Mouse (Mus musculus): ENCODE measurements at regions not wholly inside any gene's neighbourhood (a gene's known extent, or its start where the extent isn't known, plus 50 kb on each side); places are given as distances from the start of the nearest gene placed in this dataset.

DNA sequence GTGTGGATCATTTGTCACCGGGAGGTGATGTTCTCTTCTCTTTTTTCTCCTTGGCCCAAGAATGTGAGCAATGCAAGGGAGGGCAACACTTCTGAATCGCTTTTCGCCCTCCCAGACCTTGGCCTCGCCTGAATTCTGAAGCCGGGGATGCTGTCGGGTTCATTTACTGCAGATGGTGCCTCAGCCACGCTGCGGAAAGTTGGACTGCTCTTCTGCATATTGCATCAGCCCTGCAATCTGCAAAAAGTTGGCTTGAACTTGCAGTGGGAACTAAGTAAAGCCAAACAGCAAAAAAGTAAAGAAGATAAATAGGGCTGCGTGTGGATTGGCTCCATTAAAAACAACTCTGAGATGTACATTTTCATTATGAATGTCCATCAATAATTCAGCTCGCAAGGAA, 55.9 kb upstream of the Dok5 start:
- Histone ChIP-seq H3K36me3 (no peaks in the 10 kb centered on the region), H3K9ac (no peak overlapping the region), H3K27me3 (no peaks in the 10 kb centered on the region), H3K27ac (no peak overlapping the region), H3K4me2 (no peak overlapping the region), H3K4me1 (no peaks in the 10 kb centered on the region), H3K4me3 (no peak overlapping the region), H3K9me3 (no peaks in the 10 kb centered on the region)
- ATAC-seq (ENCODE audit: insufficient number of reproducible peaks, low FRiP score, low TSS enrichment, low read depth): no peak
- WGBS: 91% methylated on average over 10 of the region's 10 CpGs

DNA sequence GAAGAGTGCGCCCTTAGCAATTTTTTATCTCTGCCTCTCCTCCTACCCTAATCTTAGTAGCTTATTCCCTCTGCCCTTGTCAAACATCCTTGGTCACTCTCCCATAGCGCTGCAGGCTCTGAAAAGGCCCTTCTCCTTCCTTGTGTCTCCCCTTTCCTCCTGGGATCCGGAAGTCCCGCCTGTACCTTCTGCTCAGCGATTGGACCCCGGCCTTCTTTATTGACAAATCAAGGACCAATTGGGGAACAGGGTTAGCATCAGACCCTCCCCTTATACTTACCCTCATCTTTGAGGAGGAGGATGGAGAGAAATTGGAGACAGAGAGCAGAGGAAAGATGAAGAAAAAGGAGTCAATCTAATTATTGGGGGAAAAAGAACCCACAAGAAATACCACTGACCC, 57.9 kb upstream of the Dok5 start:
- WGBS: 91% methylated on average over 6 of the region's 6 CpGs
- no peak overlapping the region for H3K4me3 ChIP-seq
- no peak overlapping the region for H3K9ac ChIP-seq
- H3K27me3 ChIP-seq: no peaks in the 10 kb centered on the region
- no peaks in the 10 kb centered on the region for H3K4me1 ChIP-seq
- no peak for ATAC-seq (ENCODE audit: insufficient number of reproducible peaks, low FRiP score, low TSS enrichment, low read depth)
- H3K9me3 ChIP-seq: no peaks in the 10 kb centered on the region
- no peaks in the 10 kb centered on the region for H3K36me3 ChIP-seq
- no peak overlapping the region for H3K4me2 ChIP-seq
- H3K27ac ChIP-seq: no peak overlapping the region

GRCm38 (mm10) chr2:170672789-170673188, 58.8 kb upstream of the Dok5 start:
- H3K4me1 ChIP-seq: no peaks in the 10 kb centered on the region
- H3K9me3 ChIP-seq: no peaks in the 10 kb centered on the region
- 74% methylated on average over 1 of the region's 1 CpGs for WGBS
- no peak overlapping the region for H3K9ac ChIP-seq
- no peaks in the 10 kb centered on the region for H3K27me3 ChIP-seq
- H3K27ac ChIP-seq: no peak overlapping the region
- H3K4me2 ChIP-seq: no peak overlapping the region
- ATAC-seq (ENCODE audit: insufficient number of reproducible peaks, low FRiP score, low TSS enrichment, low read depth): no peak
- no peaks in the 10 kb centered on the region for H3K36me3 ChIP-seq
- no peak overlapping the region for H3K4me3 ChIP-seq

DNA sequence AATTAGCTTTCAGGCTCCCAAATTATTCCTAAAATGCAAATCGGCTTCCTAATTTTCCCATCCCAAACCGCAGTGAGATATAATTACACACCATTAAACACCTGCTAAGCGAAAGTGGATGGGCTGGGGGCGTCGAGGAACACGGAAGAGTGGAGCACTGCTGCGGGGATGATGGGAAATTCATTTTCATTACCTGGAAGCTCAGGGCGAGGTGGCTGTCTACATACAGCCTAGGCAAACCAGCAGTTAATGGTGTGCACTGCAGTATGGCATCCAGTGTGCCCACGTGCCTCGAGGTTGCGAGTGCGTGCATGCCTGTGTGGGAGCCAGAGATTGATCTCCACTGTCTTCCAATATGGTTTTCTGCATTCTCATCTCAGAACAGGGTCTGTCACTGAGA, 62.6 kb upstream of the Dok5 start:
- no peaks in the 10 kb centered on the region for H3K4me1 ChIP-seq
- no peak overlapping the region for H3K4me3 ChIP-seq
- H3K9me3 ChIP-seq: no peaks in the 10 kb centered on the region
- no peak for ATAC-seq (ENCODE audit: insufficient number of reproducible peaks, low FRiP score, low TSS enrichment, low read depth)
- H3K4me2 ChIP-seq: no peak overlapping the region
- H3K27ac ChIP-seq: no peak overlapping the region
- 86% methylated on average over 12 of the region's 12 CpGs for WGBS
- H3K9ac ChIP-seq: no peak overlapping the region
- no peaks in the 10 kb centered on the region for H3K27me3 ChIP-seq
- H3K36me3 ChIP-seq: no peaks in the 10 kb centered on the region

- WGBS: 85% methylated on average over 6 of the region's 6 CpGs
- no peak overlapping the region for H3K4me3 ChIP-seq
- no peak overlapping the region for H3K27ac ChIP-seq
- H3K9me3 ChIP-seq: no peaks in the 10 kb centered on the region
- H3K36me3 ChIP-seq: no peaks in the 10 kb centered on the region
- H3K4me1 ChIP-seq: no peaks in the 10 kb centered on the region
- ATAC-seq (ENCODE audit: insufficient number of reproducible peaks, low FRiP score, low TSS enrichment, low read depth): no peak
- no peak overlapping the region for H3K9ac ChIP-seq
- no peaks in the 10 kb centered on the region for H3K27me3 ChIP-seq
- no peak overlapping the region for H3K4me2 ChIP-seq
These were observed 63.1 kb upstream of the Dok5 start for GRCm38 (mm10) chr2:170668497-170668896.

DNA sequence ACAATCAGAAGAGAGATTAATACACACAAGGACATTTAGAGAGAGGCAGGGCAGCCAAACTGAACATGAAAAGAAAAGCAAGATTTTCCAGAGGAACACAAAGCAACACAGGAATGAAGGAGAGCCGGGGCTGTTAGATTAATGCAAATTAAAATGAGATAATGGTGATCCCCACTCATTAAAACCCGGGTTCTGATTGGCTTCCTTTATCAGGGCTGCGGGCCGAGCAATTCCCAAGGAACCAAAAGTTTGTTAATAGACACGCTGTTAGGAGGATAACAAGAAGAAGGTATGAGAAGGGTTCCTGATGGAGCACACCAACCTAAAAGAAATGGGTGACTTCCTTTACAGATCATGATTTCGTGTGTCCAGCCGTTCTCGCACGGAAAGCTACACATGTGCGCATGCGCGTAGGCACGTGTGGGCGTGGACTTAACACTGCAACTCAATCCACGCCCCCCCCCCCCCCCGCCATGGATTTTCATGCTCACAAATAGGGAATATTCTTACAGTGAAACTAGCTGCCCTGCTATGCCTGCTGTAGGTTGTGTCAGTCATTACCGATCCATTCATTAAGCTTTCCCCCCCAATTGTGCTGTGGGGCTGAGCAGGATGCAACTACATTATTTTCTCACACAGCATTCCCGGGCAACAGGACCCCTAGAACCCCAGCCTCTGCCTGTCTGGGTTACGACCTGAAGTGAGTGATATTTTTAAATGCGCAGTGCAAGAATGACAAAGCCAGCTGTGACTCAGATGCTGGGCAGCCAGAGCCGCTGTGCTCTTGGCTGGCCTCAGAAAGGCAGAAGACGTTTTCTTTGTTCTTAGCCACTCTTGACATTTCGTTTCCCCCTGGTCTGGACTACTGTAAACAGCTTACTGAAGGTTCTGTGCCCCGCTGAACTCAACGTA, 60.5 kb upstream of the 4930470P17Rik start:
- peaks cover 8% of the 10 kb centered on the region for H3K4me1 ChIP-seq
- H3K9ac ChIP-seq: no peak overlapping the region
- H3K9me3 ChIP-seq: no peaks in the 10 kb centered on the region
- no peak overlapping the region for H3K4me3 ChIP-seq
- WGBS: 79% methylated on average over 25 of the region's 25 CpGs
- no peaks in the 10 kb centered on the region for H3K27me3 ChIP-seq
- ATAC-seq (ENCODE audit: insufficient number of reproducible peaks, low FRiP score, low TSS enrichment, low read depth): no peak
- H3K4me2 ChIP-seq: no peak overlapping the region
- H3K36me3 ChIP-seq: no peaks in the 10 kb centered on the region
- no peak overlapping the region for H3K27ac ChIP-seq

DNA sequence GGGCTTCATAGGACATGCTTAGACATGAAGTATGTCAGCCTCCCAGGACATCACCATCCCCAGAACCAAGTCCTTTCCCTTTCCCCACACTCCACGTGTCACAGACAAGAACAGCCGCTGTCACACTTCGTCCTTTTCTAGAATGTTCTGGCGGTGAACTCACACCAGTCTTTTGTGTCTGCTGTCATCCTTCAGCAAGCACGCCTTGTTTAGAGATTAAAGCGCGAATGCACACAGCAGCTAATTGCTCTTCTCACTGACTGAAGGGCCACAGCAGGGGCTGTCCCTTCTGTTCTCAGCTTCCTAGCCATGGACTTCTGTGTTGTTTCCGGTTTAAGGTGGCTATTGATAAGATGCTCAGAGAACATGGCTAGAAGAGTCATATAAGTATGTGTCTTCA, 57.5 kb upstream of the 4930470P17Rik start:
- 74% methylated on average over 8 of the region's 8 CpGs for WGBS
- Histone ChIP-seq H3K9me3 (no peaks in the 10 kb centered on the region), H3K4me2 (no peak overlapping the region), H3K36me3 (no peaks in the 10 kb centered on the region), H3K27ac (no peak overlapping the region; the same call in 1 of the 2 replicates), H3K27me3 (no peaks in the 10 kb centered on the region), H3K4me1 (peaks cover 9% of the 10 kb centered on the region), H3K9ac (no peak overlapping the region), H3K4me3 (no peak overlapping the region)
- no peak for ATAC-seq (ENCODE audit: insufficient number of reproducible peaks, low FRiP score, low TSS enrichment, low read depth)

DNA sequence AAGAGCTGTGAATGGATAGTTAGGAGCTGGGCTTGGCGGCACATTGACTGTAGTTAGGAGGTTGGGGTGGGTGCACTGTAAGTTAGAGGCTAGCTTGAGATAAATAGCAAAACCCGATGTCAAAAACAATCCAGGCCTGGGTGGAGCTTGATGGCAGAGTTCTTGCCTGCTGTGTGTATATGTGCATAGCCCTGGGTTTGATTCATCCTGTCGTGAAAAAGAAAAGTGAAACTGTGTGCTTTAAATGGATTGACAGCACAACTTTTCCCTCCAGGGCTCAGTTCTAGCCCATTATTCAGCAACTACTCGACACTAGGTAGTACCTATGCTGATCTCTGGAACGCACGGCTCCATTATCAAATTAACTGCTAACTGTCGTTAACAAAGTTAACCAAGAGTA, 56.7 kb upstream of the 4930470P17Rik start:
- WGBS: 27% methylated on average over 7 of the region's 7 CpGs
- ATAC-seq (ENCODE audit: insufficient number of reproducible peaks, low FRiP score, low TSS enrichment, low read depth): no peak
- H3K4me2 ChIP-seq: 0 out of 2 replicates have a peak overlapping the region, but pooled peaks have one; percentile 7

DNA sequence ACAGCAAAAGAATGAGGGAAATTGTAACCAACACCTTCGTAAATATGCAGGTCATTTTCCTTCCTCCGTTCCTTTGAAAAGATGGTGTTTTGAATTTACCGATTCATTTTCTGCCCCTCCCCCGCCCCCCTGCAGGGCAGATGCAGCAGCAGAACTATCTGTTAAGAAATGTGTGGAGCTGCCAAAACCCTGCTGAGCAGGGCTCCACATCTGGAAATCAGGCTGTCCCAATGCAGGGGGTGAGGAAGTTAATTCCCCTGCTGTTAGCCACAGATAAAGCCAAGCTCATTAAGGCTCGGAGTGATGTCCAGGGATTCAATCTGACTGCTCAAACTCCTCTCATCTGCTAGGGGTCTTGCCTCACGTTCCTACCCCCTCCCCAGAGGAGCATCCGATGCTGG, 56.0 kb upstream of the 4930470P17Rik start:
- no peak overlapping the region for H3K4me2 ChIP-seq
- 6% methylated on average over 7 of the region's 7 CpGs for WGBS
- no peak overlapping the region for H3K9ac ChIP-seq
- H3K4me1 ChIP-seq: peaks cover 9% of the 10 kb centered on the region
- H3K27me3 ChIP-seq: no peaks in the 10 kb centered on the region
- no peaks in the 10 kb centered on the region for H3K9me3 ChIP-seq
- H3K36me3 ChIP-seq: no peaks in the 10 kb centered on the region
- H3K27ac ChIP-seq: peak overlapping the region; percentile 59
- H3K4me3 ChIP-seq: no peak overlapping the region
- ATAC-seq (ENCODE audit: insufficient number of reproducible peaks, low FRiP score, low TSS enrichment, low read depth): no peak

More for the DNA sequence above, 56.7 kb upstream of the 4930470P17Rik start:
- H3K4me3 ChIP-seq: no peak overlapping the region
- no peak overlapping the region for H3K9ac ChIP-seq
- no peaks in the 10 kb centered on the region for H3K27me3 ChIP-seq
- no peaks in the 10 kb centered on the region for H3K36me3 ChIP-seq
- peak overlapping the region; percentile 33; the same call in 1 of the 2 replicates for H3K27ac ChIP-seq
- H3K4me1 ChIP-seq: peaks cover 9% of the 10 kb centered on the region
- H3K9me3 ChIP-seq: no peaks in the 10 kb centered on the region

DNA sequence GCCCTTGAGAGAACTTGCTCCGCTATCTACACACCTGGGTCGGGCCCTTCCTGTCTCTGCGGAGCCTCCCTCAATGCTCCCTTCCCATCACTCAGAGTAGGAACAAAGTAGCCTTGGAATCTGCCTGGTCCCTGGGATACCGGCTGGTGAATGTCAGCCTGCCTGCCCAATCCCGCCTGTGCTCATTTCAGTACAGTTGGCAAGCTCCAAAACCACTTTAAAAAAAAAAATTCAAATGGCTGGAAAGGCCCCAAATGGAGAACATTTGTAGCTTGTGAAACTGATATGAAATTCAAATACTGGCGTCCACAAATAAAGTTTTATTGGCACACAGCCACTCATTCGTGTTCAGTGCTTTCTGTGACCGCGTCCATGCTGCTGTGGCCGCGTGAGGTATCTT, 50.3 kb upstream of the 4930470P17Rik start:
- Histone ChIP-seq H3K27me3 (no peaks in the 10 kb centered on the region), H3K9me3 (no peaks in the 10 kb centered on the region), H3K4me2 (no peak overlapping the region), H3K4me3 (no peak overlapping the region), H3K36me3 (no peaks in the 10 kb centered on the region), H3K9ac (no peak overlapping the region), H3K27ac (no peak overlapping the region), H3K4me1 (no peaks in the 10 kb centered on the region)
- ATAC-seq (ENCODE audit: insufficient number of reproducible peaks, low FRiP score, low TSS enrichment, low read depth): no peak
- WGBS: 70% methylated on average over 11 of the region's 11 CpGs
